Mouse (Mus musculus): Measurements from ENCODE around the gene Pgbd5. TPM values are rescaled to one million over a fixed set of nuclear protein-coding genes. Genes with fewer than 3 reads are reported as not detected.

Gene Pgbd5
- total and polyA plus RNA-seq, 3 experiments = 0.89 to 3.9 (median 3.1) TPM

DNA sequence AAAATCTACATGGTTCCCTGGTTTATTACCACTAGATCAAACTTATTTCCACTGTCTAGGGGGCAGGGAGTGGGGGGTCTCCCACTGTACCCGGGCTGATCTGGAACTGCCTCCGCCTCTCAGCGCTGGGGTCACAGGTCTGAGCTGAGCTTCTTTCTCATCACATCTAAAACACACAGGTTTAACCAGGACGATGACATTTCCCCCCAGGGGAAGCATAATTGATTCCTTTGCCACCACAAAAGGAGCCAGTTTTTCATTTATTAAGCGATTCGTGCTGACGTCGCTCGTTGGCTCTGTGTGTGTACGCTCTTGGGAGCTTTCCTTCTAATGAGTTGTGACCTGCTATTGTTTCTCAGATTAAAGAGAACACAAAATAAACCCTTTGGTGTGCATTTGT, 21.6 kb upstream of the Pgbd5 start:
- H3K27ac ChIP-seq (ENCODE audit: insufficient read depth, low read depth) = no peak overlapping the region
- H3K9ac ChIP-seq (ENCODE audit: insufficient read depth, low read depth) = no peak overlapping the region
- H3K27me3 ChIP-seq (replicated peaks) = peaks cover 74% of the 10 kb centered on the region
- in situ Hi-C loops (cut with MboI; ENCODE audit: low pct_ligation_motif_present, low pct_unique_long_range_greater_than_20kb, low sequenced_read_pairs) (no loop called here), dilution Hi-C loops (cut with MboI; ENCODE audit: extremely low pct_ligation_motif_present, extremely low pct_unique_long_range_greater_than_20kb, low sequenced_read_pairs) (no loop called here)
- no peak overlapping the region for H3K4me3 ChIP-seq (replicated peaks in 1 of 3; ENCODE audit: low read depth in 2 of 3, low read length in 2 of 3, poor library complexity in 1 of 3)
- no peak for DNase-seq (ENCODE audit: extremely low read depth)
- no peaks in the 10 kb centered on the region for H3K36me3 ChIP-seq (replicated peaks in 1 of 2; ENCODE audit: control insufficient read depth in 1 of 2, insufficient read depth in 1 of 2, low read length in 1 of 2)
- H3K9me3 ChIP-seq (replicated peaks; ENCODE audit: low read length) = peaks cover 2% of the 10 kb centered on the region
- no peak overlapping the region for H3K4me2 ChIP-seq (ENCODE audit: insufficient read depth, low read depth, poor library complexity, severe bottlenecking)
- peaks cover 0 to 2% of the 10 kb centered on the region in 2 experiments; a peak in 1 of 4 replicates for H3K4me1 ChIP-seq (ENCODE audit: control insufficient read depth in 1 of 2, insufficient read depth in 2 of 2)
- H3K79me2 ChIP-seq (replicated peaks; ENCODE audit: control insufficient read depth, extremely low read depth, insufficient read depth, poor library complexity, severe bottlenecking) = no peaks in the 10 kb centered on the region
- TF ChIP-seq USF1 (IDR thresholded peaks at IDR 0.05; ENCODE audit: low read depth, low read length) (no peak), MAFK (IDR thresholded peaks at IDR 0.05; ENCODE audit: insufficient replicate concordance, low read length) (no peak), KAT2A (IDR thresholded peaks at IDR 0.05; ENCODE audit: insufficient replicate concordance, low read length) (no peak), CHD1 (IDR thresholded peaks at IDR 0.05; ENCODE audit: low read depth, low read length) (no peak), POLR2AphosphoS2 (IDR thresholded peaks at IDR 0.05; ENCODE audit: low read depth, low read length) (no peak), MYC (IDR thresholded peaks at IDR 0.05; ENCODE audit: low read depth, low read length) (no peak), CHD2 (IDR thresholded peaks at IDR 0.05; ENCODE audit: low read length) (no peak)

DNA sequence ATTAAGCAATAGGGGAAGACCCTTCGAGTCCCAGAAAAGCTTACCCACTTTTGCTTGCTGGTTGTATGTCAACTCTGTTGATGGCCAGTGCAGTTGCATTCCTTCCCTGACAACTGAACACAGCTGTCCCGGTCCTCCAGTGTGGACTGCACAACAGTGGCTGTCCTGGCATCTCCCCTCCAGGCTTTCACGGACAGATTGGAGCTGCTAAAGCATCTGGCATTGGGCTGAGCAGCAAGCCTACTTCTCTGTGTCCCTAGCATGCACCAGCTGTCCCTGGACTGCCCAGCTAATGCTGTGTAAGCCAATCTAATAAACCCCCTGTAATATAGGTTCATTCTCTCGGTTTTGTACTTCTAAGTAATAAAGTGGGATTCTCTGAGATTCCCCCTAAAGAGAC, 21.2 kb upstream of the Pgbd5 start:
- dilution Hi-C loops (cut with MboI; ENCODE audit: extremely low pct_ligation_motif_present, extremely low pct_unique_long_range_greater_than_20kb, low sequenced_read_pairs) = no loop called here
- Histone ChIP-seq H3K36me3 (replicated peaks in 1 of 2; ENCODE audit: control insufficient read depth in 1 of 2, insufficient read depth in 1 of 2, low read length in 1 of 2) (no peaks in the 10 kb centered on the region), H3K27ac (ENCODE audit: insufficient read depth, low read depth) (no peak overlapping the region), H3K9ac (ENCODE audit: insufficient read depth, low read depth) (no peak overlapping the region), H3K79me2 (replicated peaks; ENCODE audit: control insufficient read depth, extremely low read depth, insufficient read depth, poor library complexity, severe bottlenecking) (no peaks in the 10 kb centered on the region), H3K9me3 (replicated peaks; ENCODE audit: low read length) (peaks cover 2% of the 10 kb centered on the region), H3K4me1 (ENCODE audit: control insufficient read depth in 1 of 2, insufficient read depth in 2 of 2) (peaks cover 0 to 2% of the 10 kb centered on the region in 2 experiments; a peak in 1 of 4 replicates), H3K4me2 (ENCODE audit: insufficient read depth, low read depth, poor library complexity, severe bottlenecking) (no peak overlapping the region), H3K4me3 (replicated peaks in 1 of 3; ENCODE audit: low read depth in 2 of 3, low read length in 2 of 3, poor library complexity in 1 of 3) (no peak overlapping the region), H3K27me3 (replicated peaks) (peaks cover 74% of the 10 kb centered on the region)
- in situ Hi-C loops (cut with MboI; ENCODE audit: low pct_ligation_motif_present, low pct_unique_long_range_greater_than_20kb, low sequenced_read_pairs) = no loop called here
- no peak for TF ChIP-seq JUN (IDR thresholded peaks at IDR 0.05; ENCODE audit: insufficient read depth, low read depth, low read length)
- TF ChIP-seq EP300 (IDR thresholded peaks at IDR 0.05; ENCODE audit: low read length) = no peak
- no peak for TF ChIP-seq JUND (conservative IDR thresholded peaks at IDR 0.05; ENCODE audit: low read depth, low read length)
- TF ChIP-seq ZKSCAN1 (IDR thresholded peaks at IDR 0.05; ENCODE audit: borderline replicate concordance, low read depth, low read length) = no peak
- no peak for TF ChIP-seq ZNF384 (IDR thresholded peaks at IDR 0.05; ENCODE audit: low read depth, low read length)
- no peak for TF ChIP-seq CHD1 (IDR thresholded peaks at IDR 0.05; ENCODE audit: low read depth, low read length)
- TF ChIP-seq CHD2 (IDR thresholded peaks at IDR 0.05; ENCODE audit: low read length) = no peak
- no peak for TF ChIP-seq MXI1 (IDR thresholded peaks at IDR 0.05; ENCODE audit: low read depth, low read length)
- TF ChIP-seq NELFE (IDR thresholded peaks at IDR 0.05; ENCODE audit: low read depth, low read length) = no peak
- TF ChIP-seq ZMIZ1 (IDR thresholded peaks at IDR 0.05; ENCODE audit: low read depth, low read length) = no peak
- TF ChIP-seq MAX (IDR thresholded peaks at IDR 0.05; ENCODE audit: low read length) = no peak
- TF ChIP-seq MYC (IDR thresholded peaks at IDR 0.05; ENCODE audit: low read depth, low read length) = no peak
- no peak for TF ChIP-seq BHLHE40 (IDR thresholded peaks at IDR 0.05; ENCODE audit: low read depth, low read length)
- TF ChIP-seq UBTF (IDR thresholded peaks at IDR 0.05; ENCODE audit: low read depth, low read length) = no peak
- no peak for TF ChIP-seq SIN3A (IDR thresholded peaks at IDR 0.05; ENCODE audit: low read length)
- TF ChIP-seq USF2 (conservative IDR thresholded peaks at IDR 0.05; ENCODE audit: low read depth, low read length) = no peak
- no peak for TF ChIP-seq IRF4 (IDR thresholded peaks at IDR 0.05; ENCODE audit: low read depth, low read length)
- TF ChIP-seq SMC3 (IDR thresholded peaks at IDR 0.05; ENCODE audit: low read depth, low read length) = no peak
- no peak for TF ChIP-seq TBP (conservative IDR thresholded peaks at IDR 0.05; ENCODE audit: low read depth, low read length)
- no peak for DNase-seq (ENCODE audit: extremely low read depth)

Data from CH12.LX (cell line).